Mouse (Mus musculus): ENCODE measurements at regions not wholly inside any gene's neighbourhood (a gene's known extent, or its start where the extent isn't known, plus 50 kb on each side); places are given as distances from the start of the nearest gene placed in this dataset.

DNA sequence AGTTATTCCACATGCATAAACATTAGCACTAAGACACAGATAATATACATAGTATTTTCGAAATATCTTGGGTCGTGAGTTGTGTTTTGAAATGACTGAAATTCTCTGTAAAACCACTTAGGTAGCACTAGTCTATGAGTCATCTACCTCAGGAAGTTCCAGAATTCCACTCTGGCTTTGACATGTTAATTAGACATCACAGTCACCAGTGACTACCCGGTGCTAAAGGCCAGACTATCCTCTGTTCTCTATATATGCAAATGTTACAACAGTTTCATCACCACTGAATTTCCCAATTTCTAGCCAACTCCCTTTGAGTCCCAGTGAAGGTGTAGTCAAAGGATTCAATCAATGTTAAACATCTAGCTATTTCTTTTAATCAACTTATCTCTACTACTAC, 112.3 kb upstream of the Tnfsf11 start:
- no peak overlapping the region for H3K27ac ChIP-seq
- H3K4me2 ChIP-seq, result no peak overlapping the region
- 78% methylated on average over 3 of the region's 3 CpGs for WGBS
- H3K36me3 ChIP-seq, result no peaks in the 10 kb centered on the region
- no peak for ATAC-seq (ENCODE audit: low FRiP score)
- H3K4me3 ChIP-seq, result no peak overlapping the region
- no peak overlapping the region for H3K9ac ChIP-seq
- peaks cover 5% of the 10 kb centered on the region for H3K4me1 ChIP-seq (replicated peaks)
- H3K27me3 ChIP-seq, result no peaks in the 10 kb centered on the region
- no peaks in the 10 kb centered on the region for H3K9me3 ChIP-seq

DNA sequence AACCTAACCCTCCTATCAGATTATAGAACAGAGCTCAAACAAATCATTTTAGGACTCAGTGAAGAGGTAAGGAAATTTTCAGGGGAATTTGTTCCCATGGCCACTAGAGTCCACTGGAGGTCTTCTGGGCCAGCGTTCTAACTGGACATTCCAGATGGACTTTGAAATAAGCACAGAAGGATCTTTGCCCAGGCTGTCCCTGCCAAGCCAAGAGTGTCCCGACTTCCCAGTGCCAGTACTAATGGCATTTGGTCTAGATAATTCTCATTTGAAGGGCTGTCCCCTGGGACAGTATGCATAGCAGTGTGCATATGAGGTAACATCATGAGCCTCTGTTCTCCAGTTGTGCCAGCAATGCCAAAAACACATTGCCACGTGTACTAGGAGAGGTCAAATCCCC, 97.7 kb upstream of the Tnfsf11 start:
- no peaks in the 10 kb centered on the region for H3K4me1 ChIP-seq (replicated peaks)
- H3K27me3 ChIP-seq, result no peaks in the 10 kb centered on the region
- H3K4me2 ChIP-seq, result no peak overlapping the region
- 74% methylated on average over 3 of the region's 3 CpGs for WGBS
- no peak for ATAC-seq (ENCODE audit: low FRiP score)
- no peaks in the 10 kb centered on the region for H3K36me3 ChIP-seq
- no peaks in the 10 kb centered on the region for H3K9me3 ChIP-seq
- H3K27ac ChIP-seq, result no peak overlapping the region
- no peak overlapping the region for H3K4me3 ChIP-seq
- no peak overlapping the region for H3K9ac ChIP-seq

DNA sequence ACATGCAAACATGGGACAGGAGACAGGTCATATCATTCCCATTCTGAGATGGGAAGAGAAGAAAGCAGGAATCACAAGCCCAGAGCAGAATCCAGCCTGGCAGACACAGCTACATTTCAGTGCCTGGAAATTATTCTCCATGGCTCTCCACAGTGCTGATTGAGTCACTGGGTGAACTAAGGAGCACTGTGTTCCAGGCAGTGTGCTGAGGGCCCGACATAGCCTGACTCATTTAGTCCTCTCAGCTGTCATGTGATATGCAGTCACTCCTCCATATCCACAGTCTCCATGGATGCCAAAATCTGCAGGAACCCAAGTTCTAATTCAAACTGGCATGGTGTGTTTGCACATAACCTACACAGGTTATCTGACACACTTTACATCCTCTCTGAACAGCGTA, 90.1 kb upstream of the Tnfsf11 start:
- WGBS, result 81% methylated on average over 2 of the region's 2 CpGs
- H3K9ac ChIP-seq, result no peak overlapping the region
- H3K27me3 ChIP-seq, result no peaks in the 10 kb centered on the region
- no peaks in the 10 kb centered on the region for H3K36me3 ChIP-seq
- no peak overlapping the region for H3K4me2 ChIP-seq
- no peaks in the 10 kb centered on the region for H3K4me1 ChIP-seq (replicated peaks)
- no peak overlapping the region for H3K4me3 ChIP-seq
- ATAC-seq (ENCODE audit: low FRiP score), result no peak
- no peaks in the 10 kb centered on the region for H3K9me3 ChIP-seq
- no peak overlapping the region for H3K27ac ChIP-seq

DNA sequence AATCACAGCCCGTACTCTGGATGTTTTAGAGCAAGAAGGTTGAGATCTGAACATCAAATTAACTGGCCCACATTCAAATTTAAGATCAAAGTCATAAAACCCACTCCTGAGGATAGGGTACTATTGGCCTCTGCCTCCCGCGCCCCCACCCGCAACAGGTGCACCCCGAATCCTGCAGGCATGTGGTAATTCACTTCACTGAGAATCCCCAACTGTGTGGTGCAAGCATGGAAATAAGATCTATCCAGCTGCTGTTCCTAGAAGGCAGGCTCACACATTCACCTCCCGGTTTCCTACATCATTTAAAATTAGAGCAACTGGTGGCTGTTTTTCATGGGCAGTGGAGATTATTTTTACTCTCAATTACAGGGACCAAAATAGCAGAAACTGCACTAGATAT, 87.8 kb upstream of the Tnfsf11 start:
- Histone ChIP-seq H3K27me3 (no peaks in the 10 kb centered on the region), H3K9me3 (no peaks in the 10 kb centered on the region), H3K36me3 (no peaks in the 10 kb centered on the region), H3K4me3 (no peak overlapping the region), H3K27ac (no peak overlapping the region), H3K4me1 (replicated peaks) (no peaks in the 10 kb centered on the region), H3K4me2 (no peak overlapping the region), H3K9ac (no peak overlapping the region)
- ATAC-seq (ENCODE audit: low FRiP score), result no peak
- WGBS, result 91% methylated on average over 6 of the region's 6 CpGs

DNA sequence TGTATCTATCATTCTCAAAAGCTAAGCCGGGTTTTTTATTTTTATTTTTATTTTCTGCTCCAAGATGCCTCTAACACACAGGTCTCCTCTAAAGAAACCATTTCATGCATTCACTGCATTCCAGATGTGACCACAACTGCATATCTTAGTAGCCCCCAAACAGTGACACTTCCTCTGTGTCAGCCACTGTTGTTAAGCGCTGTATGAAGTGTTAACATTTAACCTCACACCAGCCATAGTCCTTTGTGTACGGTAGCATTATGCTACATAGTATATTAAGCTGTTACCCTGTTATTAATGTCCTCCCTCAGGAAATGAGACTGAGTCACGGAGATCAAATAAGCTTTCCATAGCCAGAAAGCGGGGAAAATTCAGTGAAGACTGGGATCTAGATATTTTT, 79.2 kb upstream of the Tnfsf11 start:
- H3K27me3 ChIP-seq, result no peaks in the 10 kb centered on the region
- H3K9me3 ChIP-seq, result no peaks in the 10 kb centered on the region
- ATAC-seq (ENCODE audit: low FRiP score), result no peak
- H3K27ac ChIP-seq, result no peak overlapping the region
- H3K4me3 ChIP-seq, result no peak overlapping the region
- no peaks in the 10 kb centered on the region for H3K4me1 ChIP-seq (replicated peaks)
- H3K9ac ChIP-seq, result no peak overlapping the region
- H3K36me3 ChIP-seq, result no peaks in the 10 kb centered on the region
- H3K4me2 ChIP-seq, result no peak overlapping the region
- WGBS, result 89% methylated on average over 5 of the region's 5 CpGs

GRCm38 (mm10) chr14:78384370-78384769, 76.5 kb upstream of the Tnfsf11 start:
- no peak overlapping the region for H3K27ac ChIP-seq
- no peaks in the 10 kb centered on the region for H3K27me3 ChIP-seq
- 88% methylated on average over 1 of the region's 1 CpGs for WGBS
- H3K4me3 ChIP-seq, result no peak overlapping the region
- H3K9me3 ChIP-seq, result no peaks in the 10 kb centered on the region
- H3K4me1 ChIP-seq (replicated peaks), result no peaks in the 10 kb centered on the region
- no peak overlapping the region for H3K4me2 ChIP-seq
- no peak for ATAC-seq (ENCODE audit: low FRiP score)
- H3K36me3 ChIP-seq, result no peaks in the 10 kb centered on the region
- H3K9ac ChIP-seq, result no peak overlapping the region

DNA sequence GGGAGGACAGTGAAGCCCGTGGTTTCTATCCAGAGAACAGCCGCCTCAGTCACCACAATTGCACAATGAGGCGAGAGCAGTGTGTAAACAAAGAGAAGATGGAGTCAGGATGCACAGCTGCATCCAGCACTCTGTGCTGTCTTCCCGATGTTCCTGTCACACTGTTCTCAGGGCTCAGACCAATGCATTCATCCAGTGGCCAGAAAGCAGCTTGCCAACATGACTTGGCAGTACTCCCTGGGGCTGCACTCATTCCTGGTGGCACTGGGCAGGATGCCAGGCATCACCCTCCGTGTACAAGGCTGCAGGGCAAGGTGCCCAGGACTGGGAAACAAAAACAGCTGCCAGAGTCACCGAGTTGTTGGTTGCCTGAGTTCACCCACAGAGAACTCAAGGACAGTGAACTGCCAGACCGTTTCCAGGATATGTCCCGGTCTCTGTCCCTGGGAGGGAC, 75.4 kb upstream of the Tnfsf11 start:
- Histone ChIP-seq H3K27me3 (no peaks in the 10 kb centered on the region), H3K4me2 (no peak overlapping the region), H3K4me1 (replicated peaks) (no peaks in the 10 kb centered on the region), H3K4me3 (no peak overlapping the region), H3K27ac (no peak overlapping the region), H3K36me3 (no peaks in the 10 kb centered on the region), H3K9me3 (no peaks in the 10 kb centered on the region), H3K9ac (no peak overlapping the region)
- peak; percentile 94 for ATAC-seq (ENCODE audit: low FRiP score)
- WGBS, result 46% methylated on average over 8 of the region's 8 CpGs

DNA sequence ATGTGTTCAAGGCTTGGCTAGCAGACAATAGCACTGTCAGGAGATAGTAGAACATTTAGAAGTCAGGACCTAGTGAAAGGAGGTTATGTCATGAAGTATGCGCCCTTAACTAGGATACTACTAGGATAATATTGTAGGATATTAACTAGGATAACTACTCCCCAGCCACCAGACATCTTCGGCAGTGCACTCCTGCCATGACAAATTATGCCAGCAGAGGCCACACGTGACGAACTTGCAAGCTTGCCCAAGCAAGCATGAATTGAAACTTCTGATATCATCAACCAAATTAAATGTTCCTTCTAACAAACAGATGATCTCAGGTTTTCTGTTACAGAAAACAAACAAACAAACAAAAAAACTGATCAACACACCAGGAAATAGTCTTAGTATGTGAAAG, 72.2 kb upstream of the Tnfsf11 start:
- no peaks in the 10 kb centered on the region for H3K4me1 ChIP-seq (replicated peaks)
- WGBS, result 79% methylated on average over 4 of the region's 4 CpGs
- ATAC-seq (ENCODE audit: low FRiP score), result no peak
- no peak overlapping the region for H3K27ac ChIP-seq
- H3K4me3 ChIP-seq, result no peak overlapping the region
- H3K4me2 ChIP-seq, result no peak overlapping the region
- no peaks in the 10 kb centered on the region for H3K36me3 ChIP-seq
- H3K27me3 ChIP-seq, result no peaks in the 10 kb centered on the region
- H3K9me3 ChIP-seq, result no peaks in the 10 kb centered on the region
- H3K9ac ChIP-seq, result no peak overlapping the region

DNA sequence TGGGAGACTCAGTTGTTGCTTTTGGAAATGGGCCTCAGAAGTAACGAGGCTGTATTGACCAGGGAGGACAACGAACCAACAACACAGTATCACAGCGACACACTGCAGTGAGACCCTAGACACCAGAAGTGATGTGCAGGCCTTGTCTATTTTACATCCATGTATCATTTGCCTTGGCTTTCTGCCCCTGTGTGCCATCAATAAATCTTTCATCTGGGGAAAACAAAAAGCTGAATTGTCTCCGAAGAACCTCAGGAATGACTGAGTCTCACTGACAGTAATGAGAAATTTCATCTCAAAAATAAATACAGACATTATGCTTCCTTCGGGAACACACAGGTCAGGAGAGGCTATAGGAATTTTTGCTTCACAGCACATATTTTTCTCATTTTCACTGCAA, 68.7 kb upstream of the Tnfsf11 start:
- Histone ChIP-seq H3K4me2 (no peak overlapping the region), H3K9me3 (no peaks in the 10 kb centered on the region), H3K4me1 (replicated peaks) (no peaks in the 10 kb centered on the region), H3K9ac (no peak overlapping the region), H3K27me3 (no peaks in the 10 kb centered on the region), H3K36me3 (no peaks in the 10 kb centered on the region), H3K4me3 (no peak overlapping the region), H3K27ac (0 out of 2 replicates have a peak overlapping the region, but pooled peaks have one; percentile 13)
- no peak for ATAC-seq (ENCODE audit: low FRiP score)
- 71% methylated on average over 5 of the region's 5 CpGs for WGBS

- H3K9ac ChIP-seq, result no peak overlapping the region
- H3K9me3 ChIP-seq, result no peaks in the 10 kb centered on the region
- no peak overlapping the region for H3K4me3 ChIP-seq
- H3K4me2 ChIP-seq, result no peak overlapping the region
- H3K36me3 ChIP-seq, result no peaks in the 10 kb centered on the region
- 86% methylated on average over 3 of the region's 3 CpGs for whole genome bisulfite sequencing
- H3K27ac ChIP-seq, result no peak overlapping the region
- no peak for ATAC-seq (ENCODE audit: low FRiP score)
- H3K27me3 ChIP-seq, result no peaks in the 10 kb centered on the region
- H3K4me1 ChIP-seq (replicated peaks), result no peaks in the 10 kb centered on the region
Observed at GRCm38 (mm10) chr14:78375746-78376495, 68.1 kb upstream of the Tnfsf11 start.

DNA sequence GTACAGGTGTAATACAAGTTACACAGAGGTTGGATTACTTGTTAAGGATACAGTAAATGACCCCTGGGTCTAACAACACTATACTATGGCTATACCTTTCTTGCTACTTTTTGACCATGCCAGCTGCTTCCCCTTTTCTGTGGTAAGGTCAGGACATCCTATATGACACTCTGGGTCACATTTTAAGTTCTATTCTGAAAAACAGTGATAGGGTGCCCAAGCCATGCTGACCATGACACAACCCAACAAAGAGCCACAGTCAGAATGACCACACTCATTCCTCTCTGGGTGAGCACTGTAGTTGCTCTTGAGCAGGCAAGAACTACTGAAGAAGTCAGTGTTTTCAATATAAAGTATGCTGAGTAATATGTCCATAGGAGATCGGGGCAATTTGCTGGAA, 64.3 kb upstream of the Tnfsf11 start:
- H3K27ac ChIP-seq, result no peak overlapping the region
- H3K4me2 ChIP-seq, result no peak overlapping the region
- ATAC-seq (ENCODE audit: low FRiP score), result no peak
- no peak overlapping the region for H3K4me3 ChIP-seq
- no peaks in the 10 kb centered on the region for H3K27me3 ChIP-seq
- no peaks in the 10 kb centered on the region for H3K36me3 ChIP-seq
- WGBS, result 82% methylated on average over 1 of the region's 1 CpGs
- H3K9me3 ChIP-seq, result no peaks in the 10 kb centered on the region
- no peaks in the 10 kb centered on the region for H3K4me1 ChIP-seq (replicated peaks)
- H3K9ac ChIP-seq, result no peak overlapping the region

- no peaks in the 10 kb centered on the region for H3K27me3 ChIP-seq
- 95% methylated on average over 4 of the region's 4 CpGs for WGBS
Observed at GRCm38 (mm10) chr14:78368881-78369280, 61.0 kb upstream of the Tnfsf11 start.

GRCm38 (mm10) chr14:78364822-78365221, 57.0 kb upstream of the Tnfsf11 start:
- H3K9ac ChIP-seq, result no peak overlapping the region

More at GRCm38 (mm10) chr14:78368881-78369280, 61.0 kb upstream of the Tnfsf11 start:
- H3K36me3 ChIP-seq, result no peaks in the 10 kb centered on the region
- H3K4me3 ChIP-seq, result no peak overlapping the region
- no peak for ATAC-seq (ENCODE audit: low FRiP score)
- H3K9me3 ChIP-seq, result no peaks in the 10 kb centered on the region
- H3K9ac ChIP-seq, result no peak overlapping the region
- H3K27ac ChIP-seq, result no peak overlapping the region
- H3K4me2 ChIP-seq, result no peak overlapping the region
- no peaks in the 10 kb centered on the region for H3K4me1 ChIP-seq (replicated peaks)

More at GRCm38 (mm10) chr14:78364822-78365221, 57.0 kb upstream of the Tnfsf11 start:
- Histone ChIP-seq H3K9me3 (no peaks in the 10 kb centered on the region), H3K36me3 (no peaks in the 10 kb centered on the region), H3K27me3 (no peaks in the 10 kb centered on the region), H3K4me1 (replicated peaks) (no peaks in the 10 kb centered on the region), H3K4me2 (no peak overlapping the region), H3K27ac (no peak overlapping the region), H3K4me3 (no peak overlapping the region)
- ATAC-seq (ENCODE audit: low FRiP score), result no peak

Data from hindbrain, embryonic 13.5 days (tissue).